Mouse (Mus musculus): ENCODE results near the gene Zfp740.

Gene Zfp740

GRCm38 (mm10) chr15:102230408-102231321 is 27.6 kb downstream of the Zfp740 start:
- no peak for DNase-seq (ENCODE audit: low spot score)

DNA sequence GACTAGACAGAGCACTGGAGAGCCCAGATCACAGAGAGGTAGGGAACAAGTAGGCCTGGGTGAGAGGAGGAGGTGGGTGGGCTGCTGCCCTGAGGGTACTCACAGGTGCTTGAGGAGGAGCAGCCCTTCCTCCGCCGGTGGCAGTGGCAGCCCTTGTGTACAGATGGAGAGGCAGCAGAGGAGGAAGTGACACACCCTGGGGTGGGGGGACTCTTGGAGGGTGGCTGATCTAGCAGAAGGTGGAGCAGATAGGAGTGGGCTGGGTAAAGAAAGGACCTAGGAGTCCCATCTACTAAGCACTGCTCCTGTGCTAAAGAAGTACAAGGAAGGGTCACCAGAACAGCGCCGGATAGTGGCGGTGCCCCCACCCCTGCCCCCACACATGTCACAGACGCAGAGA is 28.7 kb downstream of the Zfp740 start, which contains the start of gene Itgb7:
TSS of gene Itgb7 (minus strand) at position 197 of the 400 bp plus-strand sequence.
- DNase-seq (ENCODE audit: low spot score) = no peak

DNA sequence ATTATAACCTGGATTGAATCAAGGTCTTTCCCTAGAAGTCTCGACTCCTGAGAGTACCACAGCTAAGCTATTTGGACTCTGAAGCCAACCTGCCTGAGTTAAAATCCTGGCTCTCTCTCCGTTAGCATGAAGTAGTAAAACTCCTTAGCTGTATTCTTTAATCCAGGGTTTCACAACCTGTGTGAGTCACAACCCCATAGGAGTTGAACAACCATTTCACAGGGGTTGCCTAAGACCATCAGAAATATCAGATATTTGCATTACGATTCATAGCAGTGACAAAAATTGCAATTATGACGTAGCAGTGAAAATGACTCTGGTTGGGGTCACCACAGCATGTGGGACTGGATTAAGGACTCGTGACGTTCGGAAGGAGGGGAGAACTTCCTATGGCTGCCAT is 29.7 kb downstream of the Zfp740 start:
- DNase-seq (ENCODE audit: low spot score) = no peak

- no peak for DNase-seq (ENCODE audit: low spot score)
Observed at GRCm38 (mm10) chr15:102233896-102234295, 30.8 kb downstream of the Zfp740 start.

- DNase-seq (ENCODE audit: low spot score) = no peak
Observed at GRCm38 (mm10) chr15:102235371-102236027, 32.5 kb downstream of the Zfp740 start.

DNA sequence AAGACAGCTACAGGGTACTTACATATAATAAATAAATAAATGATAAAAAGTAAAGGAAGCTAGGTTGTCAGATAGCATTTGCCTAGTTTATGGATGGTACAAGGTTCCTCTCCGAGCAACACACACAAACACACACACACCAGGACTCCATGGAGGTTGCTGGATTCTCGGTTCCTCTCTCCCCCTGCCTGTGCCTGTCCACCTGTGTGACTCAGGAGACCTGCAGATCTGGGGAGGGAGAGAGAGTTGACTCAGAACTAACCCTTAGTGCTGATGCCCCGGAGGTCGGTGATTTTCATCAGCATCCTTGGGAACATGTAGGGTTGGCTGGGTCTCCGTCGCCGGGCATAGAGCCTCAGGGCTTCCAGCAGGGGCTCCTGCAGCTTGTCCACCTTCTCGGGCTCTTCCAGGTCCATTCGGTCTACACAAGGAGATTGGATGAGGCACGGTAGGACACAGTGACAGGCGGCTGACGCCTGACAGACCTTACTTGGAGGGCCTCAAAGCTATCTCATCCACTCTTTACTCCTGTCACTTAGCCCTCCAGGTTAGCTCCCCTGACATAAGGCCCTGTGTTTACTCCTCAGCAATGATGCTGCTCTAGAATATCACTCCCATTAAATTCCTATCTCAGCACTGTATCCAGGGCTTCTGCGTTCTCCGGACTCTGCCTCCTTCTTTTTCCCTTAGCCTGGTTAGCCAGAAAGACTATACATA is 35.7 kb downstream of the Zfp740 start:
- DNase-seq (ENCODE audit: low spot score) = no peak

DNA sequence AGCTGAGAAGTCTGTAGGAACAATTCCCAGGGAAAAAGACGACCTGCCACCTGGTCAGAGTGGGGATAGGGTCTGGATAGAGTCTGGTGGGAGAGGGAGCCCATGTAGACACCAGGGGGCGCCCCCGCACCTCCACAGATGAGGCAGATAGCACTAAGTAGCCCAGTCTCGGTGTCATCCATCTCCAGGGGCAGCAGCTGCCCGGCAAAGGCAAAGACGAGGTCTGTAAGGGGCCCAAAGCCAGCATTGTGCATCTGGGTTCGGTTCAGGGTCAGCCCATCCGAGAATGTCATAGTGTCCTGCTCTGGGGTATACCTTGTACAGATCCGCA is 36.2 kb downstream of the Zfp740 start:
- no peak for DNase-seq (ENCODE audit: low spot score)

DNA sequence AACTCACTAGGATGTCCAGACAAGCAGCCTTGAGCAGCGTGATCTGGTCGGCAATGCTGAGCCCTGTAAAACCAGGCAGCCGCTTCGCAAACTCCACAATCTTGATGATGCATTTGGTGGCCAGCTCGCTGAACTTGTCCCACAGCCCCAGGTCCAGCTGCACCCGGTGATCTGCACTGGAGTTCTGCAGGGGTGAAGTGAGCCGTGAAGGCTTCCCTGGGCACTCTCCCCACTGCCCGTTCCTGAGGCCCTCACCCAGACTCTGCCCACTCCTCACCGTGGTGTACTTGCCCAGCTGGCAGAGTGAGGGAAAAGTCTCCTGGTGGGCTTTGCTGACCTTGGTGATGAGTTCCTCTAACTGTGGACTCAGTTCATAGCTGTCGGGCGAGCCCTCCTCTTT is 36.8 kb downstream of the Zfp740 start:
- no peak for DNase-seq (ENCODE audit: low spot score)

- no peak for DNase-seq (ENCODE audit: low spot score)
Observed at GRCm38 (mm10) chr15:102240607-102241006, 37.6 kb downstream of the Zfp740 start.

GRCm38 (mm10) chr15:102242404-102243228 is 39.6 kb downstream of the Zfp740 start:
- DNase-seq (ENCODE audit: low spot score) = no peak

DNA sequence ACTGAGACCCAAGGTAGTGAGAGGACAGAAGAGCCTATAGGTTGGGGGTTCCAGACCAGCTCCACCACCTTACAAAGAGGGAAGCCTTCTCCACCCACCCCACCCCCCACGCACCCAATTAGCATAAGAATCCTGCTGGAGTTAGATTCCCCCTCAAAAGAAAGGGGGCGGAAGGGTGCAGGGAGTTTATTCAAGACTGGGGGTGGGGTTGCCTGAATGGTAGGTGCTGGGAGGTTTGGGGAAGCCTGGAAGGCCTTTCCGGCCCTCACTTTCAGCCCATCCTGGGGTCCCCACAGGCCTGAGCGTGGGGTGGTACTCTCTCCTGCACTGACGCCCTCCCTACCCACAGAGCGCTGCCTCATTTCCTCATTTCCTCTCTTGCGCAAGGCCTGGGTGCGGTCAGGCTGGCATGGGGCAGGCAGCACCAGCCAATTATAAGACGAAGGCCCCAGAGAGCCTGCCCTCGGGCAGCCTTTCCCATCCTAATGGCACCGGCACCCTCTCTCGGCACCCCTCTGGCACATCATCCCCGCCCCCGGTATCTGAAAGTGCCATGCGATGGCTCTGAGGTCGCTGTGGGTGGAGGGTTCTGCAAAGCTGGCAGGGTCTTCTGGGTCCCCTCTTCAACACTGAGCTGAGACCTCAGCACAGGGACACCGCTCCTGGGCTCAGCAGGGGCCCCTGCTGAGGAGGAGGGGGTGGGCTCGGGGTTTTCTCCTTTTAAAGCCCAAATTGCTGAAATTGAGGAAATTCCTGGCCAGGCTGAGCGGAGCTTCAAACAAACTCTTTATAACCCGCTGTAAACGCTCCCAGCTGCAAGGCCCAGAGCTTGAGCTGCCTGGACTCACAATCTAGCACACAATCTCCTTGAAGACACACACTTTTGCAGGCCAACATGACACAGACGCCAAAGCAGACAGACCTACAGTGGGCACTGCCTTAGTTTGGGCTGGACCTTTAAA is 40.5 kb downstream of the Zfp740 start:
- peak; percentile 58 for DNase-seq (ENCODE audit: low spot score)

DNA sequence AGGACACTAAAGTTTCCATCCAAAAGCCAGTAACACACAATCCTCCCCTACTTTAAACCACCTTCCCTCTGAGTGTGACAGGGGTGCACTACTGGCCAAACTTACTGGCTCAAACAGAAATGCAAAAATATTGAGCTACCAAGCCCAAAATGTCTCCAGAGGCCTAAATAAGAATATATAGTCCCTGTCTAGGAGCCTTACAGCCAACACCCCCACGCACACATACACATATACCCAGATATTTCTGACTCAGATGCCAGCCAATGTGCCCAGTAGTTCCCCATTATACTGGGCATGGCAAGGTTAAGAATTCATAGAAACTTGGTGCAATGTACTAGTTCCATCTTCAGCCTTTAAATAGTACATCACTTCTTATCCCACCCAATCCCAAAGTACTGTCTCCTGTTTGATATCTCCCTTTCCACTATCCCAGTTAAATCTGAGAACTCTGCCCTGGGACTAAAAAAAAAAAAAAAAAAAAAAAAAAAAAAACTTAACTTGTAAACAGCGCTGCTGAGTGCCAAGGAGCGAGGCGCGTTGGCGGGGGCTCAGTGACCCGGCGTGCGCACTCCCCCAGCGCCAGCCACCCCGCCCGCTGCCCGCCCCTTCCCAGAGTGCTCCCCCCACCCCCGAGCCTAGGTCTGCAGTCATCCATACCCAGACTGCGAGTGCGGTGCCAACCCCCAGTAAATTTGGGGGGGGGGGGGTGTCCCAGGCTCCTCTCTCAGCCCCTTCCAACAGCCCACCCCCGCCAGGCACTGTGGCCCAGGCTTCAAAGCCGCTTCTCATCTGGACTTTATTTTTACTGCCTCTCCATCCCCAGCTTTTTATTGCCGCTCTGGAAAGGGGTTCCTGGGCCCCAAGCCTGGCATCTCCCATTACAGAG is 41.5 kb downstream of the Zfp740 start:
- DNase-seq (ENCODE audit: low spot score) = no peak

DNA sequence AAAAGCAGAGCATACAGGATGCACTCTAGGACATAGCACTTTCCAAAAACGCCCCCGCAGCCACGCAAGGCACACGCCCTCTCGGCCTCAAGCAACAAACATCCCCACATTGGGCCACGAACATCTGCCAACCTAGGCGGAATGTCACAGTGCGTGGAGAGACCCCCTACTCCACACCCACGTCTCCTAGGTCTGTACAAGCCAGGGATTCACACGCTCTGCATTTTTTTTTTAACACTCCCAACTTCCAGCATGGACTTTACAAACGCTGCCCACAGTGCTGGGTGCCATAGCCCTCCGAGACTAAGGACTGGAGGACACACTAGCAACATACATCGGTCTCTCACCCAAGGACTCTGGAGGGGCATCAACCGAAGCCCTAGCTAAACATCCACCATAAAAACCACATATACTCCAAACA is 42.4 kb downstream of the Zfp740 start:
- no peak for DNase-seq (ENCODE audit: low spot score)

DNA sequence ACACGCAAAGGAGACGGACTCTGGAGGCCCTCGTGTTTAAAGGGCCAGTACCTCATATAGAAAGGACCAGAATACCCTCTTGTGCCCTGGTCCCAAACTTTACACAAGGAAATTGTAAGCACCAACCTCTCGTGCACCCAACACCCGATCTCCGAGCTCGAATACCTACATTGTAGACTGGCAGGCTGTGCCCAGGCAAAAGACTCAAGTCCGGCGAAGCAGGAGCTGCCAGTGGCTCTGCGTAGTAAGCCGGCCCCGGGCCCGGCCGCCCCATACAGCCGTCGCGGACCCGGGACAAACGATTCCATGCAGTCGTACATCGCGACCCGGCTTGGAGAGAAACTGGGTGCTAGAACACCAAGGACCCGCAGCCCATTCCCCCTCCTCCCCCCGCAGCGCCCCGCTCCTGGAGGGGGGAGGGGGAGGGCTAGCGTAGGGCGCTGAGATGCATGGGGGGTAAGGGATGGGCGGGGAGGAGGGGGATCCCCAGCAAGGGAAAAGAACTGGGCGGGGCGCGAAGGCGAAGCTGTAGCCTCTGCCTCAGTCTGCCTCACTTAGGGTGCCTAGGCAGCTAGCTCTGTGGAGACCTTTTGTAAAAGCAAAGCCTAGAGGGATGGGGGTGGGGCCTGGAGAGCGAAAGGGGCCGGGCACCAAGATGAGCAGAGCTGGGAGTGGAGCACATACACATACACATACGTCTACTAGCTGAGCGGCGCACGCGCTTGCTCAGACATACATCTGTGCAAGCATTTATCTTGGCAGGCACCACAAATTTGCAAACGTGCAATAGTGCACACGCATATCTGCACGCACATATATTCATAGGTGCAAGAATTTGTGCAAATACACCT is 43.1 kb downstream of the Zfp740 start:
- peak; percentile 75 for DNase-seq (ENCODE audit: low spot score)

GRCm38 (mm10) chr15:102246866-102247251 is 43.8 kb downstream of the Zfp740 start:
- peak; percentile 94 for DNase-seq (ENCODE audit: low spot score)

GRCm38 (mm10) chr15:102247252-102248130 is 44.4 kb downstream of the Zfp740 start:
- DNase-seq (ENCODE audit: low spot score) = peak; percentile 66

DNA sequence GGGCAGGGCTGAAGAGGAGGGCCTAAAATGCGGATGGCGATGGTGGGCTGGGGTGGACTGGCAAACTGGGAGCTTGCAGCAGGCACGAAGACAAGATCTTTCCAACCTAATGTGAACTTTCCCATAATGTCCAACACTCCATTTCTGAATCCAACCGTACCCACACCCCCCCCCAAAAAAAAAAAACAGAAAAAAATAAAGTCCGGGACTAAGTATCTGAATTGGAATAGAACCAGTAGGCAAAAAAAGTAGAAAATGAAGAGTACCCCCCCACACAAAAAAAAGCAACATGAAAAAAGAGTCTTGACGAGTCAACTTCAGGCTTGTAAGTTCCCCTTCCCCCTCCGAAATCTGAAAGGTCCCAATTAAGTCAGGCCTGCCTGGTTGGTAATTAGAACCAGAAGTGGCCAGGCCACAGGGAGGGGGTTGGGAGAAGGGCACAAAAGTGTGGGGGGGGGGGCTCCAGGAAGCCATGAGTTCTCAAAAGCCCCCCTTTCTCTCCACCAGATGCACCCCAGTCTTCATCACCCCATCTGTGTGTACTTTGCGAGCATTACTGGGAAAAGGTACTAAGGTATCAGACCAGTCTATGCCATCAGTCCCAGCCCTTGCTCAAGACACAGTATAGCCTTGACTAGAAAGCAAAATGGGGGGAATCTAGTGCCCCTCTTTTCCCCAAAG is 45.2 kb downstream of the Zfp740 start:
- no peak for DNase-seq (ENCODE audit: low spot score)

Data from ovary, adult 18-20 months (tissue).